Mouse (Mus musculus) stomach, embryonic 16.5 days (tissue): ENCODE results near the gene Olfr352. TPM values are rescaled to one million over a fixed set of nuclear protein-coding genes. Genes with fewer than 3 reads are reported as not detected.

Experiments used
- ATAC-seq: fragments of 200-750 bp; cut with Nextera tagmentation; 2 replicates; pipeline ENCODE4 v1.8.0; 2017; ENCODE audit warnings: moderate number of reproducible peaks, moderate TSS enrichment; ENCODE audit not compliant: insufficient read depth, low FRiP score
- H3K27ac ChIP-seq: fragments of 300-500 bp; sonication (generic); 2 replicates; pipeline ENCODE4 v1.5.1; 2014; ENCODE audit warnings: low read length
- H3K27me3 ChIP-seq: fragments of 300-500 bp; sonication (generic); 2 replicates; pipeline ENCODE4 v1.6.1; 2014; ENCODE audit warnings: low read length, control low read depth, mixed read lengths; ENCODE audit not compliant: control insufficient read depth, insufficient read depth
- H3K36me3 ChIP-seq: fragments of 300-500 bp; sonication (generic); 2 replicates; pipeline ENCODE4 v1.6.1; 2014; ENCODE audit warnings: low read length; ENCODE audit not compliant: control insufficient read depth, insufficient read depth
- H3K4me1 ChIP-seq: fragments of 300-500 bp; sonication (generic); 2 replicates; pipeline ENCODE4 v1.6.1; 2014; ENCODE audit warnings: low read length, control low read depth, mixed read lengths; ENCODE audit not compliant: control insufficient read depth, insufficient read depth
- H3K4me2 ChIP-seq: fragments of 300-500 bp; sonication (generic); 2 replicates; pipeline ENCODE4 v1.6.1; 2014; ENCODE audit warnings: low read depth, low read length, mixed read lengths
- H3K4me3 ChIP-seq: fragments of 300-500 bp; sonication (generic); replicated peaks from 2 replicates; pipeline ENCODE4 v1.5.1; 2014; ENCODE audit warnings: mild to moderate bottlenecking, low read length
- H3K9ac ChIP-seq: fragments of 300-500 bp; sonication (generic); 2 replicates; pipeline ENCODE4 v1.6.1; 2014; ENCODE audit warnings: low read length
- H3K9me3 ChIP-seq: fragments of 300-500 bp; sonication (generic); replicated peaks from 2 replicates; pipeline ENCODE4 v1.6.1; 2016; ENCODE audit warnings: low read length, control low read depth; ENCODE audit not compliant: control insufficient read depth
- WGBS: fragments of 180-500 bp; shearing (Covaris S2); extraction: QIAGEN DNeasy Blood & Tissue Kit; methylation state at CpG from one replicate; pipeline ENCODE4 v1.1.7; 2014; 5-methylcytosine and 5-hydroxymethylcytosine counted together
- polyA plus RNA-seq: library from polyadenylated mRNA; unstranded; fragments of >200 nt; fragmentation: Nextera tagmentation; extraction: Ambion mirVana; gene quantifications from 2 replicates; pipeline ENCODE4 v1.2.1, GENCODE M21; 2015

Gene Olfr352
- polyA plus RNA-seq, result not detected in 2 replicates

GRCm38 (mm10) chr2:36868160-36868559, at the start of gene Olfr352:
Olfr352 (plus strand) TSS chr2:36868460.
- Histone ChIP-seq H3K4me3 (no peak within 1 kb of the TSS), H3K27me3 (no peaks in the 10 kb centered on the region), H3K27ac (no peak within 1 kb of the TSS), H3K9me3 (no peaks in the 10 kb centered on the region), H3K4me1 (no peaks in the 10 kb centered on the region), H3K36me3 (no peaks in the 10 kb centered on the region), H3K4me2 (no peak within 1 kb of the TSS), H3K9ac (no peak within 1 kb of the TSS)
- 80% methylated on average over 1 of the region's 1 CpGs for WGBS
- no peak for ATAC-seq

DNA sequence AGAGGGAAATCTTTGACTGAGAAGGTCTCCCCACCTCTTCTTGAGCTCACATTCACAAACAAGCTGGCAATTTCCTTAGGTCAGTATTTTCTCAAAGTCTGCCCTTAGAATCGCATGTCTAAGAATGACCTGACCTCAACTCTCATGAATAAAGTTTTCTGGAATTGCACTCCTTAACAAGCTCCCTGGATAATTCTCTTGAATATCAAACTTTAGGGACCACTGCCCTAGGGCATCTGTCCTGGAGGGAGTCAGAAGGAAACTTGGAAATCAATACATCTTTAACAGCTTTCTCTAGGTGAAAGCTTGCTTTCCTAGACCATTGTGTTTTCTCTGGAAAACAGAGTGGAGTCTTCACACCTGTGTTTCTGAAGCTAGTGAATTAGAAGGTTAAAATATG, 22.2 kb upstream of the Olfr352 start, which contains the start of gene Olfr350:
Gene Olfr350 (plus strand): TSS at position 301 of the 400 bp plus-strand sequence.
- Histone ChIP-seq H3K9ac (no peak within 1 kb of the TSS), H3K4me1 (no peaks in the 10 kb centered on the region), H3K36me3 (no peaks in the 10 kb centered on the region), H3K4me3 (no peak within 1 kb of the TSS), H3K4me2 (no peak within 1 kb of the TSS), H3K9me3 (no peaks in the 10 kb centered on the region), H3K27me3 (no peaks in the 10 kb centered on the region), H3K27ac (no peak within 1 kb of the TSS)
- ATAC-seq, result no peak
- WGBS, result 75% methylated on average over 1 of the region's 1 CpGs

GRCm38 (mm10) chr2:36862560-36862959, 5.7 kb upstream of the Olfr352 start, which contains the start of gene Olfr351:
Olfr351 (minus strand) TSS chr2:36862660.
- 77% methylated on average over 1 of the region's 1 CpGs for WGBS
- H3K4me1 ChIP-seq, result no peaks in the 10 kb centered on the region
- H3K4me2 ChIP-seq, result no peak within 1 kb of the TSS
- H3K27me3 ChIP-seq, result no peaks in the 10 kb centered on the region
- H3K27ac ChIP-seq, result no peak within 1 kb of the TSS
- no peaks in the 10 kb centered on the region for H3K9me3 ChIP-seq
- no peak for ATAC-seq
- no peak within 1 kb of the TSS for H3K9ac ChIP-seq
- H3K36me3 ChIP-seq, result no peaks in the 10 kb centered on the region
- H3K4me3 ChIP-seq, result no peak within 1 kb of the TSS

DNA sequence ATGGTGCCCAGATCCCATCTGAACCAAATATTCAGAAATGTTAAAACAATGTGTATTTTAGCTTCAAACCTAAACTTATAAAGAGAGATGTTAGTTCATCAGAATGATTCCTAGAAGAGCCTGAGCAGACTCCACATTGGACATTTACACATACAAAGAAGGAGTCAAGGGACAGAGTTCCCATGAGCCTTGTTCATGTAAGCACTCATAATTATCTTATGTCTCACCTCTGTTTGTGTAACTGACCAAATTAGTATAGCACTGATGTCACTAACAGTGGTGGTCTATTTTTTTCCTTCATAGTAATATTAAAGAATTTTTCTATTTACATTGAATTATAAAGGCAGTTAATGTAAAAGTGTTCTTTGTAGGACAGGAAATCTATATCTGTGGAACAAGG, 24.6 kb downstream of the Olfr352 start, which contains the start of gene Olfr353:
Gene Olfr353 (minus strand): TSS at position 101 of the 400 bp plus-strand sequence.
- H3K4me1 ChIP-seq, result no peaks in the 10 kb centered on the region
- no peaks in the 10 kb centered on the region; the same call in 1 of the 2 replicates for H3K9me3 ChIP-seq
- no peaks in the 10 kb centered on the region for H3K27me3 ChIP-seq
- no peak for ATAC-seq
- H3K9ac ChIP-seq, result no peak within 1 kb of the TSS
- no peak within 1 kb of the TSS for H3K27ac ChIP-seq
- no peak within 1 kb of the TSS for H3K4me2 ChIP-seq
- H3K36me3 ChIP-seq, result no peaks in the 10 kb centered on the region
- H3K4me3 ChIP-seq, result no peak within 1 kb of the TSS

DNA sequence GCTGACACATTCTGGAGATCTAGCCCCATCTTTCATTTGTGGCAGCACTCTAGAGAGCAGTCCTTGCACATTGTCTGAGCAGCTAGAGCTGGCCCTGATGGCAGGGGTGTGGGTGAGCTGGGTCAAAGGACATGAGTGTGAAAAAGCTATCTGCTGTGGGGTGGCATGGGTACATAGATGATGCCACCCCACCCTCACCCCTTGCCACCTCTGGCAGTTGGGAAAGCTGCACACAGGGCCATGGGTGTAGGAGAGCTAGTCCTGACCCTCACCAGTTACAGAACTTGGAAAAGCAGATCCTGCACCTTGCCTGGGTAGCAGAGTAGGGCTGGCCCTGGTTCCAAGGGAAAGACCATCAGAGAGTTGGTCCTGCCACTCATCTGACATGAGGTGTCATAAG, 28.9 kb downstream of the Olfr352 start:
- Histone ChIP-seq H3K4me3 (no peak overlapping the region), H3K4me2 (no peak overlapping the region), H3K27ac (no peak overlapping the region), H3K4me1 (no peaks in the 10 kb centered on the region), H3K9me3 (no peaks in the 10 kb centered on the region; the same call in 1 of the 2 replicates), H3K9ac (no peak overlapping the region), H3K36me3 (no peaks in the 10 kb centered on the region), H3K27me3 (no peaks in the 10 kb centered on the region)
- ATAC-seq, result no peak; the same call in 1 of the 2 replicates

GRCm38 (mm10) chr2:36905380-36905779, 37.1 kb downstream of the Olfr352 start, which contains the start of gene Olfr354:
Olfr354 (plus strand) TSS chr2:36905680.
- peaks cover 6% of the 10 kb centered on the region; the same call in 1 of the 2 replicates for H3K9me3 ChIP-seq
- no peak within 1 kb of the TSS for H3K4me2 ChIP-seq
- no peaks in the 10 kb centered on the region for H3K4me1 ChIP-seq
- no peak within 1 kb of the TSS for H3K9ac ChIP-seq
- no peaks in the 10 kb centered on the region for H3K27me3 ChIP-seq
- H3K36me3 ChIP-seq, result no peaks in the 10 kb centered on the region
- no peak within 1 kb of the TSS for H3K27ac ChIP-seq
- no peak within 1 kb of the TSS for H3K4me3 ChIP-seq
- no peak for ATAC-seq

Other genes with a start within 250 kb of the Olfr352 start
- not detected in 2 replicates for gene Olfr345, start 228.4 kb upstream of the Olfr352 start, polyA plus RNA-seq
- not detected in 2 replicates for gene Olfr346, start 182.7 kb upstream of the Olfr352 start, polyA plus RNA-seq
- gene Olfr347, start 136.6 kb upstream of the Olfr352 start, polyA plus RNA-seq, result not detected in 2 replicates
- not detected in 2 replicates for gene Olfr348, start 84.2 kb upstream of the Olfr352 start, polyA plus RNA-seq
- not detected in 2 replicates for gene Olfr50, start 77.9 kb upstream of the Olfr352 start, polyA plus RNA-seq
- not detected in 2 replicates for gene Olfr3, start 51.4 kb upstream of the Olfr352 start, polyA plus RNA-seq
- gene Olfr350, start 22.1 kb upstream of the Olfr352 start, polyA plus RNA-seq, result not detected in 2 replicates
- gene Olfr351, start 5.8 kb upstream of the Olfr352 start, polyA plus RNA-seq, result not detected in 2 replicates
- gene Olfr353, start 24.5 kb downstream of the Olfr352 start, polyA plus RNA-seq, result not detected in 2 replicates
- not detected in 2 replicates for gene Olfr354, start 37.2 kb downstream of the Olfr352 start, polyA plus RNA-seq
- not detected in 2 replicates for gene Olfr355, start 60.4 kb downstream of the Olfr352 start, polyA plus RNA-seq
- not detected in 2 replicates for gene Olfr356, start 68.7 kb downstream of the Olfr352 start, polyA plus RNA-seq
- gene Olfr357, start 125.4 kb downstream of the Olfr352 start, polyA plus RNA-seq, result not detected in 2 replicates
- not detected in 2 replicates for gene Olfr358, start 140.9 kb downstream of the Olfr352 start, polyA plus RNA-seq
- not detected in 2 replicates for gene Olfr360, start 197.3 kb downstream of the Olfr352 start, polyA plus RNA-seq
- not detected in 2 replicates for gene Olfr361, start 220.8 kb downstream of the Olfr352 start, polyA plus RNA-seq
- not detected in 2 replicates for gene Olfr362, start 249.4 kb downstream of the Olfr352 start, polyA plus RNA-seq